Mouse (Mus musculus) kidney, adult 18-20 months (tissue): ENCODE data around the gene Lamb3.
A peak's percentile ranks its signal among the peaks of the same experiment; 100 is the strongest.

Source experiments
- DNase-seq: peaks from one replicate; pipeline ENCODE4 v3.0.0; 2021

Lamb3 gene

GRCm38 (mm10) chr1:193207503-193207902 lies at the start of gene Lamb3:
Lamb3 (plus strand) TSS chr1:193207699.
- no peak for DNase-seq

DNA sequence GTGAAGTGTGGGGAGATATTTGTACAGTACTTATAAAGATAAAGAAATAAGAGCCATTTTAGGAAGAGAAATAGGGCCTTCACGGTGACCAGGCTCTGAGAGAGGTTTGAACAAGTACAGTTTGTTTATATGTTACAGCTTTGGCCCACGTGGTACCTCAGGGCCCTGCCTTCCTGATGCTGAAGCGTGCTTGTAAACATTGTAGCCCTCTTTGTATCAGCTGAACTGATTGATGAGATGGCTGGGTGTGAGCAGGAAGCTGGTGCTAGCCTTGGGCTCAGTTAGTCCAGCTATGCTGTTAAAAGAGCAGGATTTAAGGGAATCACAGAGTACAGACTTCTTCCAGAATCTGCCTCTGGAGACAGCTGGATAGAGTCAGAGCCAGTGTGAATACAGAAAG lies 48.3 kb upstream of the Lamb3 start:
- no peak for DNase-seq

- DNase-seq, result no peak
Observed at GRCm38 (mm10) chr1:193159613-193160012, 47.9 kb upstream of the Lamb3 start.

GRCm38 (mm10) chr1:193160317-193161032 lies 47.0 kb upstream of the Lamb3 start:
- peak; percentile 38 for DNase-seq

DNA sequence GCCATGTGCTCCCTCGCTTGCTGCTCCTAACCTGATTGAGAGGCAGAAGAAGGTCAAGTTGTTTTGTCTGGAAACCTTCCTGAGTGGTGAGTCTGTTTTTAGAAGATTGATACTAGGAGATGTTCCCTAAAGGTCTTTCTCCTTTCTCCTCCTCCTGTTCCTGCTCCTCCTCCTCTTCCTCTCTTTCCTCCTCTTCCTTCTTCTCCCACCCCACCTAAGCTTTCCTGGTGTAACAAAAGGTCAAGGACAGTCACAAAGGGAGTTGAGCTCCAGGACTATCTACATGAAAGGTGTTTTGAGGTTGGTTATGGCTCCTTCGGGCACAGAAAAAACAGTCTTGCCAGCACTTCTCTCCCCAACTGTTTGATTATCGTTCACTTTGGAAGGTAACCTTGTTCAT lies 39.8 kb upstream of the Lamb3 start, which contains the start of gene A130010J15Rik:
A130010J15Rik (plus strand) TSS at position 301 of the 400 bp plus-strand sequence.
- DNase-seq, result no peak

GRCm38 (mm10) chr1:193169228-193169627 lies 38.3 kb upstream of the Lamb3 start:
- no peak for DNase-seq

DNA sequence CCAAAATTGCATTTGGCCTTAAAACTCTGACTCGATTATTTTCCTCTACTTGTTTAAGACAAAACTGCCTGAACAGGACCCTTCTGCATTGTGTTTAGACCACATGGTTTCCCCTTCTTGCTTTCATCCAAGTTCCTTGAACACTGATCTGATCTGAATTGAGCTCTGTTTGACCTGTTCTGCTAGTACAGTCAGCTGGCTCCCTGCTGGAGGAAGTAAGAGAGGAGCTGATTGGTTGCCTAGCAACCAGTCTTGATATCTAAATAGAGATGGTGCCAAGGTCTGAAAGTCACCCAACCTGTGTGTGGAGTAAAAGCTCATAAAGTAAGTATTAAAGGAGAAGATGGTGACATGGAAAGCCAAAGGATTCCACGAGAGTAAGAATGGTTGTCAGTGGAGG lies 37.6 kb upstream of the Lamb3 start:
- no peak for DNase-seq

DNA sequence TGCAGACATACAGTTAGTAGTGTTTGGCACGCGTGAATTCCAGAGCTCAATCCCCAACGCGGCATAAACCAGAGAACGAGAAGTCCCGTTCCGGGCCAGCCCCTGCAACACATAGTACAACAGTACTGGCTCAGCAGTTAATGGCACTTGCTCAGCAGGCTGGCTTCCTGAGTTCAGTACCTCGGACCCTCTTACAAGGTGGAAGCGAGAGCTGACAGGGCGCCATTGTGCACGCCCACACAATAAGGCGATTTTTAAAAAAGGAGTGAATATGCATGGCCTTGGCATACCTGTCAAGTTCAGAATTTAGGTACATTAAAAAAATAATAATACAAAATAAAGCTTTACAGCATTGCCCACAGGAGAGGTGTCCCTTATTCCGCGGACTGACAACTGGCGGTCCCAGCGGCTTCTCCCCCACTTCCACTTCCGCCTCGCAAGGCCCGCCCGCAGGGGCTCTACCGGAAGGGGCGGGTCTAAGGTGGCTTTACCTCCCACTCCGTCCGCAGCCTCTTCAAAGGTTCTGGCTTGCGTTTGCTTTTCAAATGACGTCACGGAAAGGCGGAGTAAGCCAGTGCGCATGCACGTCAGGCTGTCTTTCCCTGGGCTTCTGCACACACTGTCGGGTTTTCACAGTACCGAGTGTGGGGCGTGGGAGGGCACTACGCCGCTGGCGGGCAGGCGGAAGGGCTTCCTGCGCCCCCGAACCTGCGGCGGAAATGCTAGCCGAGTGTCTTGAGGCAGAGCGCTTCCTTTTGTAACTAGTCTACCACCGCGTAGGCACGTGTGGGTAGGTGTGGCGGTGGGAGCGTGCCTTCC lies 34.3 kb upstream of the Lamb3 start:
- DNase-seq, result peak; percentile 95

GRCm38 (mm10) chr1:193173810-193174129 lies 33.7 kb upstream of the Lamb3 start:
- no peak for DNase-seq

DNA sequence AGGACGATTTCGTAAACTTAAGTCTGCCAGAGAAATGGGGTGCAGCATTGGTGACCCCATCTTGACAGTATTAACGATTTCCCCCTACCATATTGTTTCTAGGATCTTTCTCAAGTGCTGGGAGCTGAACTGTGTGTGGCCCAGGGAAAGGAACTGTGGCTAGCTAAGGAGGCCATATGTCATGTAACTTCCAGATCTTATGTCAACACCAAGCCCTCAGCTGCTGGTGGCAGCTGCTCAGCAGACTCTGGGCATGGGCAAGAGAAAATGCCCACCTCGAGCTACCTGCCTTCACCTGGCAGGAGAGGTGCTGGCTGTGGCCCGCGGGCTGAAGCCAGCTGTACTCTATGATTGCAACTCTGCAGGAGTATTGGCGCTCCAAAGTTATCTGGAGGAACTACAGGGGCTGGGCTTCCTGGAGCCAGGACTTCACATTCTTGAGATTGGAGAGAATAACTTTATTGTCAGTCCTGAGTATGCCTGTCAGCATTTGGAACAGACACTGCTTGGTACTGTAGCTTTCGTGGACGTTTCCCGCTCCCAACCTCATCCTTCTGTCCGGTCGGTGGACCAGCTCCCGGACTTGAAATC lies 33.3 kb upstream of the Lamb3 start:
- DNase-seq, result no peak

GRCm38 (mm10) chr1:193181104-193181503 lies 26.4 kb upstream of the Lamb3 start:
- no peak for DNase-seq

DNA sequence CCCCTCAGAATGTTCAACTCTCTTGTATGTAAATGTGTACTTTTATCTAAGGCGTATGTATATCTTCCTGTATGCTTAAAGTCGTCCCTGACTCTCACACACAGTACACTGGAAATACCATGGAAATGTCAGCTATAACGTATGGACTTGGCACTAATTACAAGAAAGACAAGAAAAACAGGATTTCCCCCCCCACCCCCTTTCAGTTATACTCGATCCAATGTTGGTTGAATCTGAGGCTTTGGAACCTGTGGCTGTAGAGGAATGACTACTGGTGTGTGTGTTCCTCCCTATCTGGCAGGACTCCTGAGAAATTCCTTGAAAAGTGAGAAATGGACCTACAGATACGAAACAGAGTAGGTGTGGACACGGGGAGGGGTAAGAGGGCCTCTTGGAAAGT lies 19.2 kb upstream of the Lamb3 start:
- DNase-seq, result no peak

- no peak for DNase-seq
Observed at GRCm38 (mm10) chr1:193189151-193189621, 18.3 kb upstream of the Lamb3 start.

GRCm38 (mm10) chr1:193189771-193190170 lies 17.7 kb upstream of the Lamb3 start:
- DNase-seq, result no peak

DNA sequence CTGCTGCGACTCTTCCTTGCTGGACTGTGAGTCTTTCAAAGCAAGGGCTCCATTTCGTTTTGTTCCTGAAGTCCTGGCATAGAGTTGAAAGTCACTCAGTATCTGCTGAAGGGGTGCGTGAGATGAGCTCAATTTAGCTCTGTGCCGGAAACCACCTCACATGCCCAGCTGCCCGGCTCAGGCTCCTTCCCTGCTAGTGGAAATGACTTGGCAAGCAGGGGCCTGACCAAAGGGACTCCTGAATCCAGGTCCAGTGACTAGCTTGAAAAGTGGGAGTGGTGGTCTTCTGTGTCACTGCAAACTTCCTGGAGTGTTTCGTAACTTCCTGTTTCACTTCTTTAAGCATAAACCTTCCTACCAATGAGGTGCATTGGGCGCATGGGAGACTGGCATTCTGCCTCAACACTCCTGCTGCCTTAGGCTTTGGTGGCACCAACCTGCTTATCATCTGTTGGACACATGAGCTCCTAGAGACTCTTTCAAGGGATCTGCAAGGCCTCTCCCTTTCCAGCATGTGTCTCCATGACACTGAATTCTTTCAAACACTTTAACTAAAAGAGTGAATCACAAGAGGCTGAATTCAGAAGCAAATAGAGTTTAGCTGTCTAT lies 15.7 kb upstream of the Lamb3 start:
- no peak for DNase-seq

- no peak for DNase-seq
Observed at GRCm38 (mm10) chr1:193194416-193195140, 12.9 kb upstream of the Lamb3 start.

DNA sequence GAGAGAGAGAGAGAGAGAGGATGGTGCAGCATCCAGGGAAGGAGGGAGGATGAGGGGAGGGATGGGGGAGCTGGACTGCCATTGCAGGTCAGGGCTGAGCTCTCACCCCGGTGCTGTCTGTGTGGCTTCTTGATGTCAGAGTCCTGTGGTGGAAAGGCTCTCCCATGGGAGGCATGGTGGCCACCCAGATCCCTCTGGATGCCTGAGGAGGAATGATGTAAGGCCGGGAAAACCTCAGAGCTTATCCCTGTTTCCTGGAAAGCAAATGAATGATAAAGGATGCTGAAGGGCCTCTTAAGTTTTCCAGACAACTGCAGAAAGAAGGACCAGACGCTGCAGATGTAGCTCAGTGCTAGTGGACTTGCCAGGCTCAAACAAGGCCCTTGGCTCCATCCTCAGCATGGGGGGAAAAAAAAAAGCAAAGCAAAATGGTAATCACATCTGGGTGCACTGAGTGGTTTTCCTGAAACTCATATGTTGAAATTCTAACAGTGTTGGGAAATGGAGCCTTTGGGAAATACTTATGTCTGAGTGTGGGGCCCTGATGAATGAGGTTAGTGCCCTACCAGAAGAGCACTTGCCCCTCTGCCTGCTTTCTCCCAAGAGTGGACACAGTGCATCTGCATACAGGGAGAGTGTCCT lies 12.2 kb upstream of the Lamb3 start:
- no peak for DNase-seq

DNA sequence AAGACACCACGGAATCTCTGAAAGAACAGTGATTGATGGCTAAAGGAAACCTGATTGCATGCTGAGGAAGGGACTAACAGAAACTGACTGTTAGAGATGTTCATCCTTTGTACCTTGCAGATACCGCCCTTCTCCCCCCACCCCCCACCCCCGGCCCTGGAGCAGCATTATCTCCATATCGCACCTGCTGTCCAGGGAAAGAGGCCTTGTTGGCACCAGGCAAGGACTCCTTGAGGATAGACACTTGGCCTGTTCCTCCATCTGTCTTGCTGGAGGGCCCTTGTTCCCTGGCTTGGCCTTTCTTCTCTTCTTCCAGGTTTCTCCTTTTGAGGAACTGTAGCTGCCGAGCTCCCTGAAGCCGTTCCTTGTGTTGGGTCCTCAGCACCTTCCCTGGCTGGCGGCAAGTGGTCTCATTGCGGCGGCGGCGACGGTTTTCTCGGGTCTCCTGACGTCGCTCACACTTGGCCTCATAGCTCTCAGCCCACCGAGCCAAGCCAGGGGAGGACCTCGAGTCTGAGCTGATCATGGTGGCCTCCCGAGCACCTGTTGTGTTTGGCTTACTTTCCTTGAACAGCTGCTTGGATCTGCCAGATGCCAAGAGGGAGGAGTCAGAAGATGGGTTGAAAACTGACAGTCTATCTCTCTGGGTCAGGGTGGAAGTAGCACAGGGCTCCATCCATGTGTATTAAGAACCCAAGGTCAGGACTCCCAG lies 9.8 kb upstream of the Lamb3 start:
- no peak for DNase-seq

DNA sequence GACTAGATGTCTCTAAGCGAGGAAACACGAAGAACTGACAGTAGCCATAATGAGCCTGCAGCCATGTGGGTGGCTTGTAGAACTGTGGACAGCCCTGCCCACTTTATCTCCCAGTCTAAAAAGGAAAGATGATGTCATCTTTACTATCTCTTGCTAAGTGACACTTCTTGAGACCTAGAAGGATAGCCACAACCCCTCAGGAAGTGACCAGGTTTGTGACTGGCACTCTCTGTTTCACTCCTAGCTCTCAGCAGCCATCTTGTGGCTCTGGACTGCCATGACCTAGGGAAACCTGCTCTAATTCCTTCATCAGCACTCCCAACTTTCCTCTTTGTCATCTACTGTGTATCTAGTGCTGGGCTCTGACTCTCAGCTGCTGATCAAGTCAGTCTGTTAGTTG lies 9.2 kb upstream of the Lamb3 start:
- DNase-seq, result no peak

GRCm38 (mm10) chr1:193200640-193201382 lies 6.7 kb upstream of the Lamb3 start:
- DNase-seq, result no peak

DNA sequence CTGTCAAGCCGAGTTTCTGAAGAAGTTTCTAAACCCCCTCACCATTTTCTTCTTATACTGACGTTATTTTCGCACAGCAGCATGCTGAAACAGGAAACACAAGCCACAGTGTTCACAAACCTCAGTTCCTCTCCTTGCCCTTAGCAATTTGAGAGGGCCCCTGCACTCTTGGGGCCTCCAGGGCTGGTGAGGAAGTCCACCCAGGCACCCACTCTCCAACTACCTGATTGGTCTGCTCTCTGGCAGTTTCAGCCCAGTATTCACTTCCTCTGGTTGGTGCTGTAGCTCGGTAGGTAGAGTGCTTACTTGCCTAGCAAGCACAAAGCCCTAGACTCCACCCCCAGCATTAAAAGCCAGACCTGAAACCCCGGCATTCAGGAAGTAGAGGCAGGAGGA lies 6.1 kb upstream of the Lamb3 start, which contains the start of gene Traf3ip3:
Traf3ip3 (minus strand) TSS at position 321 of the 396 bp plus-strand sequence.
- no peak for DNase-seq
